Mouse (Mus musculus) megakaryocyte, embryonic 14.5 days (primary cell): ENCODE data around the gene Cyp2r1.

Source experiments
- FLI1 ChIP-seq: IDR thresholded peaks from 2 replicates; pipeline ENCODE4 v1.6.1; 2012; ENCODE audit warnings: low read length, inconsistent platforms, mixed read lengths
- GATA1 ChIP-seq: IDR thresholded peaks from 3 replicates; pipeline ENCODE4 v1.6.1; 2012; ENCODE audit warnings: mixed read lengths, low read length, inconsistent platforms, borderline replicate concordance

DNA sequence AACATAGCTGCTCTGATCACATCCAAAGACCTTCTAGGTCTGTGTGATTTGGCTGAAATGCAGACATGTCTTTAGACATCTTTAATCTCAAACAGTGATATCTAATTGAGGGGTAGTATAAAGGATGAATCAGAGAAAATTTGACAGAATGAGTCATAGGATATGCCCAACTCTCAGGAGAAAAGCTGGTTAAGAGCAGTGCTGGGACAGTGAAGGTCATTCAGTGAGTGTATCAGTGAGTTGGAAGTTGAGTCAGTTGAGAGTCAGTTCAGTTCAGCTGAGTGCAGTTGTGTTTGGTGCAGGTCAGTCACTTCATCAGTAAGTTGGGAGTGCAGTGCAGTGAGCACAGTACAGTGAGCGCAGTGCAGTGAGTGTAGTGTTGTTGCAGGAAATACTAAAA is 42.6 kb downstream of the Cyp2r1 start:
- TF ChIP-seq GATA1 (no peak), FLI1 (no peak)
